Mouse (Mus musculus): ENCODE measurements at regions not wholly inside any gene's neighbourhood (a gene's known extent, or its start where the extent isn't known, plus 50 kb on each side); places are given as distances from the start of the nearest gene placed in this dataset.

DNA sequence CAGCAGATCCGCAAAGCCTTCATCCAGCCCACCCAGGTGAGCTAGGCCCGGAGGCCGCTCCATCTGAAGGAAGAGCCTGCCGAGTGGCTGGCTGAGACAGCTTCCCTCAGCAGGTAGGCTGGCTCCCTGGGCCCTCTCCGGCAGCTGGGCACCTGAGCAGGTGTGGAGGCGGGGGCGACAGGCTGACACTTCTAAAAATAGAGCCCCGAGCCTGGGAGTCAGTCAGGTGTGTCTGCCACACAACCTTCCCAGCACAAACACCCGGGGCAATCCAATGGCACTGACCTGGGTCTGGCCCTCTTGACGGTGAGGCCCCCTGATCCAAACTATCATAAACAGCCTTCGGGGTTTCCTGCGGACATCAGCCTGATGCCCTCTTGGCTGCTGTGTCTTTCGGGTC, 58.5 kb downstream of the Zfp36l2 start:
- H3K4me3 ChIP-seq, result no peak overlapping the region
- H3K36me3 ChIP-seq, result no peaks in the 10 kb centered on the region
- H3K4me1 ChIP-seq, result peaks cover 41% of the 10 kb centered on the region
- H3K27ac ChIP-seq, result 0 out of 2 replicates have a peak overlapping the region, but pooled peaks have one; percentile 12
- H3K9ac ChIP-seq, result no peak overlapping the region
- ATAC-seq, result no peak
- 83% methylated on average over 13 of the region's 13 CpGs for WGBS (ENCODE audit: insufficient replicate concordance)
- no peaks in the 10 kb centered on the region for H3K27me3 ChIP-seq (replicated peaks)
- no peaks in the 10 kb centered on the region; the same call in 1 of the 2 replicates for H3K9me3 ChIP-seq (replicated peaks)
- no peak overlapping the region for H3K4me2 ChIP-seq

DNA sequence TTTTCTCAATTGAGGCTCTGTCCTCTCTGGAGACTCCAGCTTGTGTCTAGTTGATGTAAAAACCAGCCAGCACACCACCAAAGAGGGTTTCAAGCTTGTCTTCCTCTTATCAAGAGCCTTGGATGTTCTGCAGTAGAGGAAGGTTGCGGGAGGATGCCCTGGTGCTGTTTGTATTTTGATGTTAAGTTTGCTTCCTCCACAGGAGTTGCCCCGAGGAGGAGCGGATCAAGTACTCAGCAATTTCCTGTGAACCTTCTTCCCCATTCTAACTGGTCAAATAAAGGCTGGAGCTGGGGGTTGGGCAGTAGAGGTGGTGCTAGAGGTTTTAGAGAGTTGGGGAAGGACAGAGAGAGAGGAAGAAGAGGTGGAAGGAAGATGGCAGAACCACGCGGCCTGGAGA, 59.5 kb downstream of the Zfp36l2 start:
- no peaks in the 10 kb centered on the region for H3K27me3 ChIP-seq (replicated peaks)
- no peak for ATAC-seq
- H3K27ac ChIP-seq, result peak overlapping the region; percentile 61; the same call in 1 of the 2 replicates
- H3K36me3 ChIP-seq, result no peaks in the 10 kb centered on the region
- no peak overlapping the region for H3K4me3 ChIP-seq
- WGBS (ENCODE audit: insufficient replicate concordance), result 39% methylated on average over 5 of the region's 5 CpGs
- H3K9ac ChIP-seq, result no peak overlapping the region
- no peaks in the 10 kb centered on the region; the same call in 1 of the 2 replicates for H3K9me3 ChIP-seq (replicated peaks)
- peaks cover 31% of the 10 kb centered on the region for H3K4me1 ChIP-seq
- no peak overlapping the region for H3K4me2 ChIP-seq

DNA sequence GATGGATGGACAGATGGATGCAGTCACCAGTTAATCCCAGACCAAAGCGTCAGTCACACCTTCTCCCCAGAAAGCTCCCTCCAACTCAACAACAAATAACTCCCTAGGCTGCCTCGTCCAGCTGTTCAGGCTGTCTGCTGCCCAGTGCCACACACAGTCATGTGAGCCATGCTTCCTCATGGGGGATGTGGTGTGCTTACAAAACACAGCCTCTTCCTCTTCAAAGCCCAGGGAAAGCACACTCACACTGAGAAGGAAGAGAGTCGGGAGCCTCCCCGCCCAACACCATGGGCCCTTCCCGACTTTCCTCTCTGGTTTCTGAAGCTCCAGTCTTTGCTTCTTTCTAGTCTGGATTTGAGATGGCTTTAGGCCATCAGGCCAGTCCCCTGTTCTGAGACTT, 61.6 kb downstream of the Zfp36l2 start:
- Histone ChIP-seq H3K27ac (peak overlapping the region; percentile 30), H3K9ac (no peak overlapping the region), H3K36me3 (no peaks in the 10 kb centered on the region), H3K27me3 (replicated peaks) (no peaks in the 10 kb centered on the region), H3K4me2 (no peak overlapping the region), H3K4me1 (peaks cover 33% of the 10 kb centered on the region), H3K9me3 (replicated peaks) (no peaks in the 10 kb centered on the region; the same call in 1 of the 2 replicates), H3K4me3 (no peak overlapping the region)
- 44% methylated on average over 5 of the region's 5 CpGs for WGBS (ENCODE audit: insufficient replicate concordance)
- 0 out of 2 replicates have a peak, but pooled peaks have one; percentile 7 for ATAC-seq

DNA sequence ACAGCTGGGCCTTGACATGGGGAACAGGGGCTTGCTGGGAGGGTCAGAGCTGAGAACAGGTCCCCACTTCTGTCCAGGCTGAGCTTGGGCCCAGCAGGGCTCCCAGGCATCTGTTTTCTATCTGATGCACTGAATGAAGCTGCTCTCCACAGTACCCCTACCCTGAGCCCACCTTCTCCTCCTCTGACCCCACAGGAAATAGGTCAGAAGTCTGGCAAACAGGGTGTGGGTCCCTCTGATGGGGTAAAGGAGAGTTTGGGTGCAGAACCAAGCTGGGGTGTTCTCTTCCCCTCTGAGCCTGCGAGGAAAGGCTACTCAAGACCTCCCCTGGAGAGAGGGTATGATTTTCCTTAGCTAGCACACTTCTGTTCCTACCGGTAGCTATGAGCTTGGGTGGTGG, 64.6 kb downstream of the Zfp36l2 start:
- Histone ChIP-seq H3K27me3 (replicated peaks) (no peaks in the 10 kb centered on the region), H3K9me3 (replicated peaks) (no peaks in the 10 kb centered on the region; the same call in 1 of the 2 replicates), H3K4me1 (peaks cover 50% of the 10 kb centered on the region), H3K9ac (no peak overlapping the region), H3K36me3 (no peaks in the 10 kb centered on the region), H3K27ac (no peak overlapping the region), H3K4me2 (no peak overlapping the region), H3K4me3 (no peak overlapping the region)
- 64% methylated on average over 2 of the region's 2 CpGs for WGBS (ENCODE audit: insufficient replicate concordance)
- ATAC-seq, result no peak

DNA sequence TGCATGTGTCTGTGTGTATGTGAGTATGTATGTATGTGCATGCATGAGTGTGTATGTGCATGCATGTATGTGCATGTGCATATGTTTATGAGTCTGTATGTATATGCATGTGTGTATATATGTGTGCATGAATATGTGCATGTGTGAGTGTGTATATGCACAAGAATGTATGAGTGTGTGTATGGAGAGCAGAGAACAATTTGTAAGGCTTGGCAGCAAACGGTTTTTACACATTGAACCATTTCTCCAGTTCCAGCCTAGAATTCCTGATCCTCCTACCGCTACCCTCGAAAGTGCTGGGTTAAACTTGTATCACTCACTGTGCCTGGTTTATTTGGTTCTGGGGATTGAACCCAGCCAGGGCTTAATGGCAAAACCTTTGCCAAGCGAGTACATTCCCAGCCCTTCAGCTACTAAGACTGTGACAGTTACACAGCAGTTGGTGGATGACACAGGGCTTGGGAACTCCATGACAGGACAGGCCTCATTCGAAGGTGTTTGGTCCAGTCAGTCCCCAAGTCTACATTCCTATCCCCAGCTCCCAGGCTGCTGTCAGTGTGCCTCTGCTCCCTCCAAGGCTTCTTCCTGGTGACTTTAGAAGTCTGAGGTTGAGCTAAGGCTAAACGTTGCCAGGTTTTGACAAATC, 65.1 kb downstream of the Zfp36l2 start:
- WGBS (ENCODE audit: insufficient replicate concordance), result 71% methylated on average over 6 of the region's 6 CpGs
- H3K9me3 ChIP-seq (replicated peaks), result no peaks in the 10 kb centered on the region; the same call in 1 of the 2 replicates
- no peaks in the 10 kb centered on the region for H3K27me3 ChIP-seq (replicated peaks)
- no peak for ATAC-seq
- peaks cover 50% of the 10 kb centered on the region for H3K4me1 ChIP-seq
- H3K4me3 ChIP-seq, result no peak overlapping the region
- no peak overlapping the region for H3K4me2 ChIP-seq
- H3K27ac ChIP-seq, result no peak overlapping the region
- H3K36me3 ChIP-seq, result no peaks in the 10 kb centered on the region
- H3K9ac ChIP-seq, result no peak overlapping the region

DNA sequence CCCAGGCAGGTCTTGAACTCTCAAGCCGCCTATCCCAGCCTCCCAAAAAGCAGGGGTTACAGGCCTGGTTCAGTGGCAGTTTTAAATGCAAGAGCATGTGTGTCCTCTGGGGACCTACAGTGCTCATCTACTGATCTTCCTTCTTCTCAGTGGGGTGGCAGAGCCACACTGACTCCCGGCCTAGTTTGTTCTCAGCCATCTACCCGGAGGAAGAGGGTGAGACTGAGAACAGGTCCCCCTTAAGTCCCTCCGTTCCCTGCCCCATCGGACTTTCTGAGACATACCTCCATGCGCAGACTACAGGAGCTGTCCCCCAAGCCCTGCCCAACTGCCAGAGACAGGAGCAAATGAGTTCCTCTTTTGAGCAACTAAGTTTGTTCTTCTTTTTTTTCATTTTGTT, 66.5 kb downstream of the Zfp36l2 start:
- Histone ChIP-seq H3K4me1 (peaks cover 52% of the 10 kb centered on the region), H3K4me3 (no peak overlapping the region), H3K27ac (peak overlapping the region; percentile 61), H3K9me3 (replicated peaks) (no peaks in the 10 kb centered on the region), H3K4me2 (no peak overlapping the region; the same call in 1 of the 2 replicates), H3K27me3 (replicated peaks) (no peaks in the 10 kb centered on the region), H3K9ac (no peak overlapping the region), H3K36me3 (no peaks in the 10 kb centered on the region)
- no peak for ATAC-seq
- WGBS (ENCODE audit: insufficient replicate concordance), result 45% methylated on average over 6 of the region's 6 CpGs

DNA sequence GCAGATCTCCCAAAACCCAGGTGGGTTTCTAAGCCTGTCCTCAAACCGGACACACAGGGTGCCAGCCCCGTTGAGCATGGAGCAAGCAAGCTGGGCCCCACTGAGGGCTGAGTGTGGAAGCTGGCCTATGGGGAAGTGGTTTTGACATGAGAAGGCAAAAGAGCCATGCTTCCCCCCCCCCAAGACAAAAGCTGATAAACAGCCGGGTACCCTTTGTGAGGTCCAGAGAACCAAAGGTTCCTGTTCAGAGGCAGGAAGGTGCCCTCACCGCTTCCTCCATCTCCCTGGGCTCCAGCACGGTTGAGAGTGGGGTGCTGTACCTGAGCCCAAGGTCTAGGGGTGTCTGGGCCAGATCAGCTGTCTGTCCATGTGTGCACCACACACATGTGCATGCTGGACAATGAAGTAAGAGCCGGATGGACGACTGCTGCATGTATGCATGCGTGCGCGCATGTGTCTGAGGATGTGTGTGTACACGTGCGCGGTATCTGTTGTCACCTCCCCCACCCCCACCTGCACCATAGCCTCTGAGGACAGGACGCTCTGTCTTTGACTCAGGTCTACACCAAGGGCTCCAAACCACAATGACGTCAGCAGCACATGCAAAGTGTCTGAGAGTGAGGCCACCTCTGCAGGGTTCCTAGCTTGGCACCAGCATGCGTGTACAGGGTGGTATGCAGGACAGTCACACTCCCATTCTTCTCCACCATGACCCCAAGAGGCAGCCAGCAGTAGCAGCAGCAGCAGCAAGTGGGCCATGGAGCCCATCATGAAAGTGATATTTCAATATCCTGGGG, 68.3 kb downstream of the Zfp36l2 start:
- Histone ChIP-seq H3K27ac (peak overlapping the region; percentile 83), H3K27me3 (replicated peaks) (no peaks in the 10 kb centered on the region), H3K36me3 (no peaks in the 10 kb centered on the region), H3K9me3 (replicated peaks) (no peaks in the 10 kb centered on the region), H3K4me1 (peaks cover 69% of the 10 kb centered on the region), H3K4me3 (no peak overlapping the region), H3K9ac (peak overlapping the region; percentile 47; the same call in 1 of the 2 replicates), H3K4me2 (peak overlapping the region; percentile 37; the same call in 1 of the 2 replicates)
- 46% methylated on average over 16 of the region's 16 CpGs for WGBS (ENCODE audit: insufficient replicate concordance)
- no peak for ATAC-seq

DNA sequence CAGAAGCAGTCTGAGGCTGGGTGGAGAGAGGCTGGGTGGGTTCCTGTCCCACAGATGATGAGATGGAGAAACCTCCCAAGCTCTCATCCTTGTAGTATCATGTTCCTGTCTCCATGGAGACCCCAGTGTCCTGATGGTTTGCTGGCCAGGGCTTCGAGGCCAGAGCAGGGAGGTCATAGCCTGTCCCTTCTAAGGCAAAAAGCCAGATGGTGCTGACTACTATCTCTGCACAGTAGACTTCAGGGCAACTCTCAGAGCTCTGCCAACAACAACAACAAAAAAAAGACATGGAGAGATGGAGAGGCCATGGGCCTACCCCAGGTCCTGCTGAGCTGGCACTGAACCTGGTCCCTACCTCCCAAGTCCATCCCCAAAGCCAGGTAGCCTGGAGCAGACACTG, 69.0 kb downstream of the Zfp36l2 start:
- no peaks in the 10 kb centered on the region for H3K9me3 ChIP-seq (replicated peaks)
- no peak overlapping the region for H3K4me3 ChIP-seq
- no peaks in the 10 kb centered on the region for H3K27me3 ChIP-seq (replicated peaks)
- ATAC-seq, result no peak
- peak overlapping the region; percentile 47 for H3K9ac ChIP-seq
- peak overlapping the region; percentile 37; the same call in 1 of the 2 replicates for H3K4me2 ChIP-seq
- WGBS (ENCODE audit: insufficient replicate concordance), result 65% methylated on average over 1 of the region's 1 CpGs
- H3K27ac ChIP-seq, result peak overlapping the region; percentile 83
- H3K36me3 ChIP-seq, result no peaks in the 10 kb centered on the region
- H3K4me1 ChIP-seq, result peaks cover 75% of the 10 kb centered on the region

DNA sequence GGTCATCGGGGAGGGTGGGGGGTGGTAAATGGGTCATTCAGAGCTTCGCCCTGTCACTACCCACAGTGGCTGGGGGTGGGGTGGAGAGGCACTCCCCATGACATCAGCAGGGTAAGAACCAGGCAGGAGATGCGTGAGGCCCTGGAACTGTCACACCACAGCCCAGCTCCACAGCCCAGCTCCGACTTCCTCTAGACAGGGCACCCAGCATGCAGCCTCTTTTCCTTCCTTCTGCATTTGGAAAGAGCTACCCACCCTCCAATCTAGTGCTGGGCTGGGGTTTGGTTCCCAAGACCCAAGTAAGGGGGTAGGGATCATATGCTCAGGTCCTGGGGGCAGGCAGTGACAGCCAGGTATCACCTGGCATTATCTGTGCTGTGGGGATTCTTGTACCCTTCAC, 69.5 kb downstream of the Zfp36l2 start:
- H3K4me2 ChIP-seq, result peak overlapping the region; percentile 37
- no peaks in the 10 kb centered on the region for H3K27me3 ChIP-seq (replicated peaks)
- H3K4me3 ChIP-seq, result no peak overlapping the region
- H3K9me3 ChIP-seq (replicated peaks), result no peaks in the 10 kb centered on the region
- ATAC-seq, result peak; percentile 74
- H3K27ac ChIP-seq, result peak overlapping the region; percentile 83
- WGBS (ENCODE audit: insufficient replicate concordance), result 33% methylated on average over 4 of the region's 4 CpGs
- peak overlapping the region; percentile 47 for H3K9ac ChIP-seq
- peaks cover 80% of the 10 kb centered on the region for H3K4me1 ChIP-seq
- no peaks in the 10 kb centered on the region for H3K36me3 ChIP-seq

DNA sequence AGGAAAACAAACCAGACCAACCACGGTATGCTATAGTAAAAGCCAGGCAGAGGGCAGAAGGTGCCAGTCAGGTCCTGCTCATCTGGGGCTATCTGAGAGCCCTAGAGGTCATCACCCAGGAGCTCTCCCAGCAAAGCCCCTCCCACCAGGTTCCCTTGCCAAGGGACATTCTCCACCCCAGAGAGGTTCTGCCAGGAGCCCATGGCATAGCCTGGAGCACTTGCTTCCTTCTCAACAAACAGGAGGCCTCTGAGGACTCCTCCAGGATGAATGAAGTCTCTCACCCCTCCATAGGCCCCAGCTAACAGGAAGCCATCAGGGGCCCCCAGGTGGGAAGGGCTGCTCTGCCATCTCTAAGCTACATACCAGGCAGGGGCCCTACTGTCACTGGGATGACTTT, 70.0 kb downstream of the Zfp36l2 start:
- WGBS (ENCODE audit: insufficient replicate concordance), result 52% methylated on average over 1 of the region's 1 CpGs
- no peaks in the 10 kb centered on the region for H3K9me3 ChIP-seq (replicated peaks)
- H3K4me3 ChIP-seq, result no peak overlapping the region
- no peaks in the 10 kb centered on the region for H3K27me3 ChIP-seq (replicated peaks)
- H3K4me1 ChIP-seq, result peaks cover 85% of the 10 kb centered on the region
- ATAC-seq, result peak; percentile 42
- peak overlapping the region; percentile 52 for H3K9ac ChIP-seq
- H3K36me3 ChIP-seq, result no peaks in the 10 kb centered on the region
- peak overlapping the region; percentile 37 for H3K4me2 ChIP-seq
- H3K27ac ChIP-seq, result peak overlapping the region; percentile 83

DNA sequence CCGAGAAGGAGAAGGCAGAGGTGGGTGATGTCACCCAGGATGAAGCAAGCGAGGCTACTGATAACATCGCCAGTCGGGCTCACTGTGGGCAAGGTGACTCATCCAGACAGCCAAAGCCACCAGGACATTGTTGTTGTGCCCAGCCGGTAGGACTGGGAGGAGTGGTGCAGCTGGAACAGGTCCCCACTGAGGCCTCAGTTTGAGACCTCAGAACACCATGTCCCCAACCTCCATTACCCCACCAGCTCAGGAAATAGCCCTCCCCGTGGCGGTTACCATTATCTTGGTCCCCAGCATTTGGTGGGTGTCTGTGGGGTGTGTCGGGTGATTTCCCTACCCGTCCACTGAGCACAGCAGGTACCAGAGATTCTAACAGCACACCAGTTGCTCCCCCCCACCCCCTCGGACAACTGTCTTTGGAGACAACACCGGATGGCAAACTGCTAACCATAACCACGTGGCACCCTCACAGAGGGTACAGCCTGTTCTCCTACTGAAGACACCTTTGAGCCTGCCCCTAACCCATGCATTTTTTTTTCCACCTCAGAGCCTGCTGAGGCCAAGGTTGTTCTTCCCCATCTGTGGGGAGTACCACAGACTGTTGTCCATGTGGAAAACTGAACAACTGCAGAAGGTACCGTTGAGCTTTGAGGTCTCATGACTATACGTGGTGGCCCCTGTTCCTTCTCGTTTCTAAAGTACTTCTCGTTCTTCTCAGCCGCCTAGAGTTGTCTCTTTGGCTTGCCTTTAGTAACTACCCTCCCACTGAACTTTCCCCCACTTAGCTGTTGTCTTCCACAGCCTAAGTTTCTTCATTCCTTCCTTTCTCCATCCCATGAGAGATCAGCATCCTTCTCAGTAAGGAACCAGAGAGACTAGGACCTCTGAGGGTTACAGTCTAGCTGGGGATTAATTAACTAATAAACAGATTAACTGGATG, 71.1 kb downstream of the Zfp36l2 start:
- H3K4me1 ChIP-seq, result peaks cover 97% of the 10 kb centered on the region
- no peak overlapping the region for H3K4me3 ChIP-seq
- H3K36me3 ChIP-seq, result no peaks in the 10 kb centered on the region
- no peaks in the 10 kb centered on the region for H3K9me3 ChIP-seq (replicated peaks)
- H3K4me2 ChIP-seq, result peak overlapping the region; percentile 41
- no peaks in the 10 kb centered on the region for H3K27me3 ChIP-seq (replicated peaks)
- peak; percentile 51 for ATAC-seq
- WGBS (ENCODE audit: insufficient replicate concordance), result 17% methylated on average over 17 of the region's 17 CpGs
- H3K27ac ChIP-seq, result peak overlapping the region; percentile 83
- H3K9ac ChIP-seq, result peak overlapping the region; percentile 51

Measured in liver, embryonic 12.5 days (tissue).